Mouse (Mus musculus) testis, adult 2 months (tissue): ENCODE data around the gene Negr1. TPM values are rescaled to one million over a fixed set of nuclear protein-coding genes. Genes with fewer than 3 reads are reported as not detected.
A peak's percentile ranks its signal among the peaks of the same experiment; 100 is the strongest.

Experiments used
- H3K27ac ChIP-seq: fragments of 200-500 bp; 2 replicates; pipeline ENCODE4 v1.5.1; 2012; ENCODE audit warnings: low read depth, low read length; ENCODE audit not compliant: control insufficient read depth, insufficient read depth
- H3K27me3 ChIP-seq: fragments of 200-500 bp; 2 replicates; pipeline ENCODE4 v1.6.1; 2012; ENCODE audit warnings: mild to moderate bottlenecking, low read length, moderate library complexity; ENCODE audit not compliant: control insufficient read depth, insufficient read depth
- H3K36me3 ChIP-seq: fragments of 200-500 bp; 2 replicates; pipeline ENCODE4 v1.6.1; 2012; ENCODE audit warnings: mild to moderate bottlenecking, low read length; ENCODE audit not compliant: control insufficient read depth, insufficient read depth
- H3K4me1 ChIP-seq: fragments of 200-500 bp; 2 replicates; pipeline ENCODE4 v1.6.1; 2012; ENCODE audit warnings: low read length; ENCODE audit not compliant: control insufficient read depth, insufficient read depth
- H3K4me3 ChIP-seq: fragments of 200-500 bp; 2 replicates; pipeline ENCODE4 v1.5.1; 2012; ENCODE audit warnings: low read depth, mild to moderate bottlenecking, low read length, moderate library complexity, mixed read lengths; ENCODE audit not compliant: control insufficient read depth
- CTCF ChIP-seq: fragments of 200-500 bp; IDR thresholded peaks from 2 replicates; pipeline ENCODE4 v1.5.1; 2012; ENCODE audit warnings: low read depth, mild to moderate bottlenecking, inconsistent platforms, low read length, moderate library complexity; ENCODE audit not compliant: control insufficient read depth, insufficient read depth, insufficient replicate concordance
- POLR2A ChIP-seq: fragments of 200-500 bp; IDR thresholded peaks from 2 replicates; pipeline ENCODE4 v1.6.1; 2012; ENCODE audit warnings: low read depth, mild to moderate bottlenecking, inconsistent platforms, low read length, moderate library complexity; ENCODE audit not compliant: control insufficient read depth
- polyA plus RNA-seq: library from polyadenylated mRNA; depleted of rRNA; stranded (reverse); fragments of >200 nt; gene quantifications from 2 replicates; pipeline ENCODE4 v1.2.3, GENCODE M21; 2012

Gene Negr1
- polyA plus RNA-seq, 1 experiment: 0.30 TPM

DNA sequence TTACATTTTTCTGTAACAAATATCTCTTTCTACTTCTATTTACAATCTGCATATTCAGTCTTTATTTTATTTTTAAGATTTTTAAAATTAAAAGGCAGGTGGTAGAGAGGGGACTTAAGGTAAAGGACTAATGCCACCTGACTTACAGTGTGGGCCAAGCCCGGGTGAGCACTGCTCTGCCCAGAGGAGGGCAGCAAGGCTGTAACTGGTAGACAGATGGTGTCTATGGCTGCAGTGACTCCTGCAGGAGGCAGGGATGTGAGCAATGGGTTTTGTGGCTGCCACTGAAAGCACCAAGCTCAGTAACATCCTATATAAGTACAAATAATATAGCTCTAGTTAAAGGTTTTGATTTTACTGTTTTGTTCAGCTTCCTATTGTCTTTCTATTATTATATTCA is 210.5 kb downstream of the Negr1 start:
- TF ChIP-seq CTCF (peak; percentile 21; the same call in 1 of the 2 replicates), POLR2A (no peak)
- H3K27me3 ChIP-seq: no peaks in the 10 kb centered on the region
- H3K4me1 ChIP-seq: no peaks in the 10 kb centered on the region
- H3K4me3 ChIP-seq: no peak overlapping the region
- H3K27ac ChIP-seq: no peak overlapping the region
- H3K36me3 ChIP-seq: no peaks in the 10 kb centered on the region

DNA sequence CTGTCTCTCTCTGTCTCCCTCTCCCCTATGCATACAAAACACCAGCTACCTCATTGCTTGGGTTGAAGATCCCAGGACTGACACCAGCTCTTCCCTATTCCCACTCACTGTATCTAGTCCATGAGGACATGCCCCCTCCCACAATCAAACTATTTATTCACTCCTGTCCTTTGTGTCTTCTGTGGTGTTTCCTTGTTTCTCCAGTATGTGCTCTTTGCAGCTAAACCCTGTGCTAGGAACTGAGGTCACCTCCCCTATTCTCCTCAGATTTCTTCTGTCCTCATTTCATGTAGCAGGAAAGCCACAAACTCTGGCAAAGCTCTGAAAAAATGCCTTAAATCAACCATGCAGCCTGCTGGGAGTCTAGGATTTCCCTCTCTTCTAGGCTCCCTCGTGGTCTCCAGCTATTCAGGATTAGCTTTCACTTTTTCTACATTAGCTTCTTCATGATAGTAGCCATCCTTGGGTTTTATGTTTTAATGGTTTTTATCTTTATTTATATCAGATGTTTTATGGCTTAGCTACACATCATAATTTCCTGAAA is 222.8 kb downstream of the Negr1 start:
- Histone ChIP-seq H3K27ac (no peak overlapping the region), H3K27me3 (no peaks in the 10 kb centered on the region), H3K4me1 (no peaks in the 10 kb centered on the region), H3K36me3 (no peaks in the 10 kb centered on the region), H3K4me3 (no peak overlapping the region)
- TF ChIP-seq POLR2A (no peak), CTCF (no peak)

DNA sequence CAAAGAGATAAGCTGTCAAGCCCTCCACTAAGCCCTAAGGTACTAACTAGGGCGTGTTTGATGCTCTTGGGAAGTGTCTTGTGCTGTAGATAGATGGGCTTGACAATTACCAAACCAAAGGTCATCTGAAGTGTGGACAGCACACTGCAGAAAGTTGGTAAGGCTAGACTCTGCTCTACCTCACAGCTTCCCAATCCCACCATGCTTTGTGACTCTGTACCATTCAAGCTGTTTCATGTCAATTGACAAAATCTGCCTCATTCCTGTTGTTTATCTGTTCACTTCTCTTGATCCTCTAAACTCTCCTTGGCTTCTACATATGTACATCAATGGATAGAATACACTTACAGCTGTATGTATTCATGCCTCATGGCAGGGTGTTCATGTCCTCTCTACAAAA is 224.8 kb downstream of the Negr1 start:
- Histone ChIP-seq H3K4me1 (no peaks in the 10 kb centered on the region), H3K36me3 (no peaks in the 10 kb centered on the region), H3K27ac (no peak overlapping the region), H3K4me3 (no peak overlapping the region), H3K27me3 (no peaks in the 10 kb centered on the region)
- TF ChIP-seq CTCF: no peak
- no peak for TF ChIP-seq POLR2A

DNA sequence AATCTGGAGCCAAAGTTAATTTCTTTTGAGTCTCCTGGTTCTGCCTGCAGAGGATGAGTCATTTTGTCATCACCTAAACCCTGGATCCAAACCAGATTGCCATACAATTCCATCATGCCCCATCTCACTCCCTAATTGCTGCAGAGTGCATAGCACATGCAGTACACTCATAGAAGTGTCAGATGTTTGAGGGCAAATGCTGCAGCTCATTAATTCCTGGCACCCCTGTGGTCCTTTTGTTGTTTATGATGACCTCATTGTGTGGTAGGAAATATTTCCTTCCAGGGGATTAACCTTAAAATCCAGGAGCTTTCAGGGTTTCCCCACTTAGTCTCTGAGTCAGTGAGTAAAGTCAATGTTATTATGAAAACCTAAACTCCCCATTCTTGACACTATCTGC is 229.6 kb downstream of the Negr1 start:
- H3K27me3 ChIP-seq: no peaks in the 10 kb centered on the region
- H3K4me3 ChIP-seq: no peak overlapping the region
- no peak overlapping the region for H3K27ac ChIP-seq
- no peaks in the 10 kb centered on the region for H3K4me1 ChIP-seq
- no peak for TF ChIP-seq POLR2A
- TF ChIP-seq CTCF: no peak
- no peaks in the 10 kb centered on the region for H3K36me3 ChIP-seq

DNA sequence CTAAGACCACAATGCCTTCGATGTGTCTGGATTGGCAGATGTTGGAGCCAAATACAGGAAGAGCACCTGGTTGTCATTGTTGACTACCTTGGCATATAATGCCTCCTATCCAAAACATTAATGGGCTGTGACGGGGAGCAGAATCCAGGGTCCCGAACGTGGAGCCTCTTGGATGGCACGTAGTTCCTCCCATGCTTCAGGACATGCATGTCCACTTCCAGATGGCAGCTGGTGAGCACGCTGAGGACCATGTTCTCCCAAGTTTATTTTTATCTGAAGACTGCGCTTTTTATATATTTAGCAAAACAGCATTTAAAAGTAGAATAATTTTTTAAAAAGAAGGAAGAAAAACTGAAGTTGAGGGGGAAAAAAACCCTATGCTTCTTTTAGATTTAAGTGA is 231.1 kb downstream of the Negr1 start:
- no peaks in the 10 kb centered on the region for H3K4me1 ChIP-seq
- no peaks in the 10 kb centered on the region for H3K27me3 ChIP-seq
- H3K4me3 ChIP-seq: no peak overlapping the region
- H3K36me3 ChIP-seq: no peaks in the 10 kb centered on the region
- TF ChIP-seq CTCF (no peak), POLR2A (no peak)
- no peak overlapping the region for H3K27ac ChIP-seq

DNA sequence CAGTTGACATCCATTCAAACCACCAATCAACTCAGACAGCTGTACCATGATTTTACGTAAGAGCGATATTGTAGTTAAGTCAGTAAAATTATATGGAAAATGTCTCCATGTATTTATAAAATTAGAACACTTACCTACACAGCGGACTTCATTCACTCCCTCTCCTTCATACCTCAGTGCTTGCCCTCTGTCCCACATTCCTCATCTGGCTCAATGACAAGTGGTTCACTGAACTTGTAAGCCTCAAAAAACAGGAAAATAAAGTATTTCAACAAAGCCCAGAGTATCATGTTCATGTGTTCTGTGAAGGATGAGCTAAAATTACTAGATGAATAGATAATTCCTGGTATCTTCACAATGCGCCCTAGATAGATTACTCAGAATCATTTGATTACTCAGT is 232.5 kb downstream of the Negr1 start:
- Histone ChIP-seq H3K27ac (no peak overlapping the region), H3K36me3 (no peaks in the 10 kb centered on the region), H3K4me1 (no peaks in the 10 kb centered on the region), H3K27me3 (no peaks in the 10 kb centered on the region), H3K4me3 (no peak overlapping the region)
- TF ChIP-seq POLR2A (no peak), CTCF (no peak)

DNA sequence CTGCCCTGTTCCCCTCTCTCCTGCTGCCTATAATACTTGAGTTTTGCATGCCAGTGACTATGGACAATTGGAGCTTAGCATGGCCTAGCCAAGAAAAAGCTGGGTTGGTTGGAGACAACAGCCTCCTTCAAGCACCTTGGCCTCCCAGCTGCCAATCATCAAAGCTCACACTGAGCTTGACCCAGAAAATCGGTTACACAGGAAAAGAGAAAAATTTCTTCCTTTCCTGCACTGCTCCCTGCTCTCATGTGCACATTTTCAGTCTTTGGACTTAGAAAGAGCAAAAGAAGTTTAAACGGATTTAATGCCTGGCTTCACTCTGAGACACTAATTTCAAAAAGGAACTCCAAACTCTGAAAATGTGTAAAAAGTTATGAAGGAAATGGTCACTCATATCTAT is 233.0 kb downstream of the Negr1 start:
- H3K27ac ChIP-seq: no peak overlapping the region
- H3K4me3 ChIP-seq: no peak overlapping the region
- H3K36me3 ChIP-seq: no peaks in the 10 kb centered on the region
- no peaks in the 10 kb centered on the region for H3K4me1 ChIP-seq
- H3K27me3 ChIP-seq: no peaks in the 10 kb centered on the region
- TF ChIP-seq POLR2A (no peak), CTCF (no peak)
